Mouse (Mus musculus): ENCODE results near the gene Hist1h2ai. TPM values are rescaled to one million over a fixed set of nuclear protein-coding genes. Genes with fewer than 3 reads are reported as not detected.
"Not testable (repeated sequence)": the region's sequence is repeated elsewhere in the genome, so short reads cannot be mapped to it uniquely, and the experiment has no call there.

The Hist1h2ai gene
- polyA plus RNA-seq, 1 experiment from 2014 or later, result 14.4 TPM

- peaks cover 8% of the 10 kb centered on the region for H3K4me1 ChIP-seq (replicated peaks; ENCODE audit: control insufficient read depth, insufficient read depth)
- H3K9ac ChIP-seq (ENCODE audit: low read length), result peak overlapping the region; percentile 55
- no peaks in the 10 kb centered on the region for H3K9me3 ChIP-seq (ENCODE audit: control insufficient read depth, low read length)
- peak overlapping the region; percentile 55 for H3K4me2 ChIP-seq (replicated peaks; ENCODE audit: low read depth)
- peak overlapping the region; percentile 27 for H3K4me3 ChIP-seq (ENCODE audit: low read depth, low read length)
- no peaks in the 10 kb centered on the region for H3K27me3 ChIP-seq (ENCODE audit: control insufficient read depth, insufficient read depth, low read length)
- no peaks in the 10 kb centered on the region for H3K36me3 ChIP-seq (ENCODE audit: control insufficient read depth, insufficient read depth, low read length)
- no peak overlapping the region; the same call in 1 of the 2 replicates for H3K27ac ChIP-seq (replicated peaks)
- WGBS, result 54% methylated on average over 4 of the region's 4 CpGs
- ATAC-seq (ENCODE audit: low FRiP score, low TSS enrichment), result no peak
- TF ChIP-seq EP300 (optimal IDR thresholded peaks at IDR 0.05) (no peak), CTCF (IDR thresholded peaks at IDR 0.05; ENCODE audit: low read depth) (no peak)
- no peak for DNase-seq (ENCODE audit: low spot score)
These were observed 2.3 kb downstream of the Hist1h2ai start for GRCm38 (mm10) chr13:21718381-21719080.

GRCm38 (mm10) chr13:21721107-21721756 is 5.0 kb downstream of the Hist1h2ai start:
- not testable (repeated sequence) for DNase-seq (ENCODE audit: low spot score); H3K36me3 ChIP-seq (ENCODE audit: control insufficient read depth, insufficient read depth, low read length); H3K27me3 ChIP-seq (ENCODE audit: control insufficient read depth, insufficient read depth, low read length); H3K4me1 ChIP-seq (replicated peaks; ENCODE audit: control insufficient read depth, insufficient read depth); H3K9me3 ChIP-seq (ENCODE audit: control insufficient read depth, low read length)
- peak overlapping the region; percentile 58 for H3K4me2 ChIP-seq (replicated peaks; ENCODE audit: low read depth)
- whole genome bisulfite sequencing, result 2% methylated on average over 19 of the region's 44 CpGs
- ATAC-seq (ENCODE audit: low FRiP score, low TSS enrichment), result peak; percentile 11; the same call in 1 of the 2 replicates
- H3K9ac ChIP-seq (ENCODE audit: low read length), result peak overlapping the region; percentile 31; the same call in 1 of the 2 replicates
- peak overlapping the region; percentile 78 for H3K27ac ChIP-seq (replicated peaks)
- H3K4me3 ChIP-seq (ENCODE audit: low read depth, low read length), result peak overlapping the region; percentile 33

- peak within 1 kb of the TSS; percentile 58 for H3K4me2 ChIP-seq (replicated peaks; ENCODE audit: low read depth)
- H3K27ac ChIP-seq (replicated peaks), result peak within 1 kb of the TSS; percentile 82
- not testable (repeated sequence) for H3K36me3 ChIP-seq (ENCODE audit: control insufficient read depth, insufficient read depth, low read length); H3K9me3 ChIP-seq (ENCODE audit: control insufficient read depth, low read length); H3K4me1 ChIP-seq (replicated peaks; ENCODE audit: control insufficient read depth, insufficient read depth); H3K27me3 ChIP-seq (ENCODE audit: control insufficient read depth, insufficient read depth, low read length)
- peak; percentile 64 for DNase-seq (ENCODE audit: low spot score)
- peak within 1 kb of the TSS; percentile 33 for H3K4me3 ChIP-seq (ENCODE audit: low read depth, low read length)
- H3K9ac ChIP-seq (ENCODE audit: low read length), result peak within 1 kb of the TSS; percentile 31; the same call in 1 of the 2 replicates
- under 1% methylated on average over 34 of the region's 37 CpGs for WGBS
- ATAC-seq (ENCODE audit: low FRiP score, low TSS enrichment), result peak; percentile 96
These were observed 5.6 kb downstream of the Hist1h2ai start, which contains the start of gene Hist1h2bm for GRCm38 (mm10) chr13:21721757-21722372. Hist1h2bm (plus strand) TSS chr13:21722044.

- ATAC-seq (ENCODE audit: low FRiP score, low TSS enrichment), result peak; percentile 72
- TF ChIP-seq CTCF (IDR thresholded peaks at IDR 0.05; ENCODE audit: low read depth) (no peak), EP300 (optimal IDR thresholded peaks at IDR 0.05) (no peak)
- DNase-seq (ENCODE audit: low spot score), result no peak
- WGBS, result 3% methylated on average over 11 of the region's 11 CpGs
- no peaks in the 10 kb centered on the region for H3K9me3 ChIP-seq (ENCODE audit: control insufficient read depth, low read length)
- no peaks in the 10 kb centered on the region for H3K36me3 ChIP-seq (ENCODE audit: control insufficient read depth, insufficient read depth, low read length)
- peak overlapping the region; percentile 46 for H3K4me2 ChIP-seq (replicated peaks; ENCODE audit: low read depth)
- H3K27me3 ChIP-seq (ENCODE audit: control insufficient read depth, insufficient read depth, low read length), result no peaks in the 10 kb centered on the region
- H3K4me3 ChIP-seq (ENCODE audit: low read depth, low read length), result no peak overlapping the region
- no peak overlapping the region for H3K9ac ChIP-seq (ENCODE audit: low read length)
- H3K27ac ChIP-seq (replicated peaks), result peak overlapping the region; percentile 82
- peaks cover 5% of the 10 kb centered on the region for H3K4me1 ChIP-seq (replicated peaks; ENCODE audit: control insufficient read depth, insufficient read depth)
These were observed 6.2 kb downstream of the Hist1h2ai start for GRCm38 (mm10) chr13:21722373-21722925.

GRCm38 (mm10) chr13:21722993-21723836 is 7.0 kb downstream of the Hist1h2ai start:
- Histone ChIP-seq H3K27me3 (ENCODE audit: control insufficient read depth, insufficient read depth, low read length) (no peaks in the 10 kb centered on the region), H3K27ac (replicated peaks) (no peak overlapping the region), H3K4me3 (ENCODE audit: low read depth, low read length) (no peak overlapping the region), H3K4me2 (replicated peaks; ENCODE audit: low read depth) (no peak overlapping the region), H3K9me3 (ENCODE audit: control insufficient read depth, low read length) (no peaks in the 10 kb centered on the region), H3K9ac (ENCODE audit: low read length) (no peak overlapping the region), H3K36me3 (ENCODE audit: control insufficient read depth, insufficient read depth, low read length) (no peaks in the 10 kb centered on the region), H3K4me1 (replicated peaks; ENCODE audit: control insufficient read depth, insufficient read depth) (peaks cover 2% of the 10 kb centered on the region; the same call in 1 of the 2 replicates)
- TF ChIP-seq CTCF (IDR thresholded peaks at IDR 0.05; ENCODE audit: low read depth) (peak; percentile 32), EP300 (optimal IDR thresholded peaks at IDR 0.05) (no peak)
- no peak for DNase-seq (ENCODE audit: low spot score)
- no peak for ATAC-seq (ENCODE audit: low FRiP score, low TSS enrichment)
- 34% methylated on average over 5 of the region's 5 CpGs for WGBS
